Mouse (Mus musculus): ENCODE results near the gene Mgat4d.

DNA sequence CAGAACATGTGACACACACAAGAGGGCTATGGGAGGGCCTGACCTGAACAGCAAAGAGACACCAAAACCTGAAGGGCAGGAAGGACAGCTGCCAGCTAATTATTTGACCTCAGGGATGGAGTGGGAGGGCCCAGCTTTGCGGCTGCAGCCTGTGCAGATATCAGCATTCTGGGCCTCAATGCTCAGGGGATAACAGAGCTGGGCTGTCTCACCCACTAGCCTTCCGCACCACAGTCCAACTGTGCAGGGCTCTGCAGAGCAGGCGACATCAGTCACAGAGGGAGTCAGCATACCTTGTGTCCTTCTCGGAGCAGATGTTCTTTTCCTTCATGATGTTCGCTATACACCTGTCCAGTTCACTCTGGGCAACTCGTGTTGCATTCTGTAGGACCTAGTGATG is 25.9 kb upstream of the Mgat4d start:
- no peak for TF ChIP-seq POLR2A (IDR thresholded peaks at IDR 0.05; ENCODE audit: control insufficient read depth in 1 of 2, insufficient read depth in 1 of 2, low read depth in 1 of 2, low read length in 2 of 2, poor library complexity in 1 of 2)
- no peak for TF ChIP-seq BHLHE40 (IDR thresholded peaks at IDR 0.05; ENCODE audit: borderline replicate concordance, low read depth, low read length)
- TF ChIP-seq UBTF (IDR thresholded peaks at IDR 0.05; ENCODE audit: borderline replicate concordance, insufficient read depth, low read depth, low read length): no peak

Data from MEL (cell line).